Mouse (Mus musculus): ENCODE data around the gene Uck2. TPM values are rescaled to one million over a fixed set of nuclear protein-coding genes. Genes with fewer than 3 reads are reported as not detected.

Gene Uck2
- total and polyA plus RNA-seq, 2 experiments from 2014 or later: 44.7 to 91.3 TPM

DNA sequence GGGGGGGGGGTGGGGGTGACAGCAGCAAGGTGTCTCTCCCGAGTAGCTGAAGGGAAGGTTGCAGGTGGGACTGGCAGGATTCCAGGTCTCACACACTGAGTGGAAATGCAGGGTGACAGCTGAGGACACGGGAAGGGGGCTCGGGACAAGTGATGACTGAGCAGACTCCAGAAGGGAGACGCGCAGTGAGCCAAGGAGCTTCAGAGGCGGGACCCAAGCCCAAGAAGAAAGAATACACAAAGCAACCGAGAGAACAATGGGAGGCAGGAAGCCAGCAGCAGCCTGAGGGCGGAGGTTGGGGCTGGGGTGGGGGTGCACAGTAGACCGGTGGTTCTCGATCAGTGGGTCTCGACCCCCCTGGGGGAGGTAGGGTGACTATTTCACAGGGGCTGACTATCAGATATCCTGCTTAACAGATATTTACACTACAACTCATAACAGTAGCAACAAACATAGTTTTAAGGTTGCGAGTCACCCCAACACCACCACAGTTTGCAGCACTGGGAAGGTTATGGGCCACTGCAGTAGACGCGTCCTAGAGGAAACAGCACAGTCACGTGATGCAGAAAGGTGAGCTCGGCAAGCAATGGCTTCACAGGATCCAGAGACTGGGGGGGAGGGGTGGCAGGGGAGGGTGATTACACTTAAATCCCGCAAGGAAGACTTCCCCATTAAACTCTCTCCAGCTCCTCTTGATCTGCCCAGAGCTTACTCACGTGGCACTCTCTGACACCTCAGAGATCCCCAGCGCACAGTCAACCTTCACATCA lies 14.6 kb downstream of the Uck2 start:
- 0 out of 2 replicates have a peak overlapping the region, but pooled peaks have one; percentile 13 for H3K9ac ChIP-seq (replicated peaks; ENCODE audit: low read length)
- peak overlapping the region; percentile 52 for H3K4me2 ChIP-seq (ENCODE audit: low read depth, low read length)
- ATAC-seq (peak; percentile 64), DNase-seq (ENCODE audit: low spot score) (peak; percentile 62)
- no peaks in the 10 kb centered on the region for H3K9me3 ChIP-seq (ENCODE audit: low read length)
- TF ChIP-seq CTCF (IDR thresholded peaks at IDR 0.05; ENCODE audit: low read depth): no peak
- H3K4me3 ChIP-seq (ENCODE audit: low read length): peak overlapping the region; percentile 11; the same call in 1 of the 2 replicates
- H3K27ac ChIP-seq: peak overlapping the region; percentile 64
- WGBS: 8% methylated on average over 19 of the region's 19 CpGs
- peaks cover 19% of the 10 kb centered on the region for H3K4me1 ChIP-seq (ENCODE audit: insufficient read depth, low read length)
- no peaks in the 10 kb centered on the region for H3K36me3 ChIP-seq (ENCODE audit: insufficient read depth, low read length)
- H3K27me3 ChIP-seq (ENCODE audit: insufficient read depth, low read length): no peaks in the 10 kb centered on the region

GRCm38 (mm10) chr1:167269856-167270270 lies 15.3 kb downstream of the Uck2 start:
- H3K27ac ChIP-seq: peak overlapping the region; percentile 64
- no peak for TF ChIP-seq CTCF (IDR thresholded peaks at IDR 0.05; ENCODE audit: low read depth)
- H3K9ac ChIP-seq (replicated peaks; ENCODE audit: low read length): 0 out of 2 replicates have a peak overlapping the region, but pooled peaks have one; percentile 13
- peak; percentile 66 for ATAC-seq
- peak overlapping the region; percentile 52 for H3K4me2 ChIP-seq (ENCODE audit: low read depth, low read length)
- 0 out of 2 replicates have a peak overlapping the region, but pooled peaks have one; percentile 11 for H3K4me3 ChIP-seq (ENCODE audit: low read length)
- WGBS: 6% methylated on average over 6 of the region's 6 CpGs
- DNase-seq (ENCODE audit: low spot score): peak; percentile 76
- H3K9me3 ChIP-seq (ENCODE audit: low read length): no peaks in the 10 kb centered on the region
- H3K4me1 ChIP-seq (ENCODE audit: insufficient read depth, low read length): peaks cover 19% of the 10 kb centered on the region
- no peaks in the 10 kb centered on the region for H3K36me3 ChIP-seq (ENCODE audit: insufficient read depth, low read length)
- no peaks in the 10 kb centered on the region for H3K27me3 ChIP-seq (ENCODE audit: insufficient read depth, low read length)

DNA sequence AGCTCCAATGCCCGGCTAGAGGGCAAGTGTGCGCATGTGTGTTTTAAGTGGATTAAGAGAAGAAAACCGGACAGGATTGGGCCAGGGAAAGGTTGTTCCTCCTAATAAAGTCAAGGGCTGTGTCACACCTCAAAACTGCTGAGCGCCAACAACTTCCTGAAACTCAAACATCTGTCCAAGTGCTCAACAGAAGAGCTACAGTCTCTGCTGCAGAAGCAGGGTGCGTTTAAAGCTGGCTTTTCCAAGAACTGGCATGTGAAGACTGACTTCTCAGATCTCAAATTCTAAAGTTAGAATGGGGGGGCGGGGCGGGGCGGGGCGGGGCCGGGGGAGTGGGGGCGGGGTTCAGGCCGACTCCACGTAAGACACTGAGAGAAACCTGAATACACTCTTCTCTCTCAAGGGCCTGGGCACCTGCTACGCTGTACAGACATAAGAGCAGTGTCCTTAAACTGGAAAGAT lies 15.7 kb downstream of the Uck2 start:
- Histone ChIP-seq H3K9me3 (ENCODE audit: low read length) (no peaks in the 10 kb centered on the region), H3K27me3 (ENCODE audit: insufficient read depth, low read length) (no peaks in the 10 kb centered on the region), H3K9ac (replicated peaks; ENCODE audit: low read length) (no peak overlapping the region), H3K4me3 (ENCODE audit: low read length) (no peak overlapping the region), H3K4me2 (ENCODE audit: low read depth, low read length) (peak overlapping the region; percentile 52; the same call in 1 of the 2 replicates), H3K4me1 (ENCODE audit: insufficient read depth, low read length) (peaks cover 19% of the 10 kb centered on the region), H3K36me3 (ENCODE audit: insufficient read depth, low read length) (no peaks in the 10 kb centered on the region), H3K27ac (peak overlapping the region; percentile 64; the same call in 1 of the 2 replicates)
- DNase-seq (ENCODE audit: low spot score) (no peak), ATAC-seq (peak; percentile 13; the same call in 1 of the 2 replicates)
- TF ChIP-seq CTCF (IDR thresholded peaks at IDR 0.05; ENCODE audit: low read depth): no peak
- WGBS: 34% methylated on average over 14 of the region's 14 CpGs

GRCm38 (mm10) chr1:167268360-167269063 lies 16.6 kb downstream of the Uck2 start:
- Histone ChIP-seq H3K9ac (replicated peaks; ENCODE audit: low read length) (no peak overlapping the region), H3K4me3 (ENCODE audit: low read length) (no peak overlapping the region), H3K9me3 (ENCODE audit: low read length) (no peaks in the 10 kb centered on the region), H3K27me3 (ENCODE audit: insufficient read depth, low read length) (no peaks in the 10 kb centered on the region), H3K27ac (no peak overlapping the region), H3K4me2 (ENCODE audit: low read depth, low read length) (no peak overlapping the region), H3K36me3 (ENCODE audit: insufficient read depth, low read length) (no peaks in the 10 kb centered on the region), H3K4me1 (ENCODE audit: insufficient read depth, low read length) (peaks cover 19% of the 10 kb centered on the region)
- no peak for DNase-seq (ENCODE audit: low spot score)
- no peak for ATAC-seq
- 87% methylated on average over 9 of the region's 9 CpGs for WGBS
- no peak for TF ChIP-seq CTCF (IDR thresholded peaks at IDR 0.05; ENCODE audit: low read depth)

DNA sequence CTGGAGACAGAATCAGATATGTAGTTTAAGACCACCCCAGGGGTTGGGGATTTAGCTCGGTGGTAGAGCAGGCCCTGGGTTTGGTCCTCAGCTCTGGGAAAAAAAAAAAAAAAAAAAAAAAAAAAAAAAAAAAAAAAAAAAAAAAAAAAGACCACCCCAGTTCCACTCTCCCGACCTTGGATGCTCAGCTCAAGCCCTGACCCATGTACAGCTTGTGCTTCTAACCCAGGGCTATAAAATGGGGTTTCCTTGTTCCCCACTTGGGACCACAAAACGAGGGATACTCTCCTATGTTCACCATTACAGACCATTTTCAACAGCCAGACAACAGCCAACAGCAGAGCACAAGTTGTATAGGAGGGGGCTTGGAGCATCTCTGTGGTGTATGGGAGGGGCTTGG lies 18.4 kb downstream of the Uck2 start:
- peaks cover 19% of the 10 kb centered on the region for H3K4me1 ChIP-seq (ENCODE audit: insufficient read depth, low read length)
- no peak overlapping the region for H3K27ac ChIP-seq
- no peak for TF ChIP-seq CTCF (IDR thresholded peaks at IDR 0.05; ENCODE audit: low read depth)
- no peaks in the 10 kb centered on the region for H3K36me3 ChIP-seq (ENCODE audit: insufficient read depth, low read length)
- no peaks in the 10 kb centered on the region for H3K9me3 ChIP-seq (ENCODE audit: low read length)
- H3K4me3 ChIP-seq (ENCODE audit: low read length): no peak overlapping the region
- no peak for ATAC-seq
- 83% methylated on average over 3 of the region's 3 CpGs for WGBS
- no peak overlapping the region for H3K4me2 ChIP-seq (ENCODE audit: low read depth, low read length)
- no peak overlapping the region for H3K9ac ChIP-seq (replicated peaks; ENCODE audit: low read length)
- DNase-seq (ENCODE audit: low spot score): no peak
- no peaks in the 10 kb centered on the region for H3K27me3 ChIP-seq (ENCODE audit: insufficient read depth, low read length)

GRCm38 (mm10) chr1:167265366-167265765 lies 19.8 kb downstream of the Uck2 start:
- ATAC-seq (no peak), DNase-seq (ENCODE audit: low spot score) (no peak)
- H3K27me3 ChIP-seq (ENCODE audit: insufficient read depth, low read length): no peaks in the 10 kb centered on the region
- no peak overlapping the region for H3K4me2 ChIP-seq (ENCODE audit: low read depth, low read length)
- no peaks in the 10 kb centered on the region for H3K36me3 ChIP-seq (ENCODE audit: insufficient read depth, low read length)
- H3K4me3 ChIP-seq (ENCODE audit: low read length): no peak overlapping the region
- H3K9me3 ChIP-seq (ENCODE audit: low read length): no peaks in the 10 kb centered on the region
- 77% methylated on average over 4 of the region's 4 CpGs for WGBS
- H3K4me1 ChIP-seq (ENCODE audit: insufficient read depth, low read length): peaks cover 8% of the 10 kb centered on the region
- no peak overlapping the region for H3K9ac ChIP-seq (replicated peaks; ENCODE audit: low read length)
- no peak overlapping the region for H3K27ac ChIP-seq
- TF ChIP-seq CTCF (IDR thresholded peaks at IDR 0.05; ENCODE audit: low read depth): no peak

Data from hindbrain, postnatal 0 days (tissue).